Mouse (Mus musculus) MEL (cell line): Measurements from ENCODE around the gene Foxe3. TPM values are rescaled to one million over a fixed set of nuclear protein-coding genes. Genes with fewer than 3 reads are reported as not detected.
A peak's percentile ranks its signal among the peaks of the same experiment; 100 is the strongest.

ENCODE experiments used
- DNase-seq: peaks from one replicate; pipeline ENCODE4 v3.0.0; 2011; ENCODE audit warnings: low read depth, low spot score
- H3K27ac ChIP-seq: 2 replicates; pipeline ENCODE4 v1.5.1; 2012; ENCODE audit warnings: low read depth, mild to moderate bottlenecking, control low read depth, low read length, moderate library complexity; ENCODE audit not compliant: control insufficient read depth
- H3K27me3 ChIP-seq, 2 experiments: fragments of 150-350 bp in 1 of 2; sonication (generic) in 1 of 2; 2 replicates each; pipeline ENCODE4 v1.6.1; 2012; ENCODE audit warnings: low read length in 2 of 2, mild to moderate bottlenecking in 2 of 2, improper control_type of control experiment in 1 of 2, moderate library complexity in 1 of 2; ENCODE audit not compliant: insufficient read depth in 2 of 2, control insufficient read depth in 1 of 2
- H3K36me3 ChIP-seq, 2 experiments: 2 replicates each; pipeline ENCODE4 v1.6.1; 2012 to 2014; ENCODE audit warnings: low read length in 2 of 2, improper control_type of control experiment in 1 of 2, inconsistent platforms in 1 of 2, mild to moderate bottlenecking in 1 of 2; ENCODE audit not compliant: insufficient read depth in 2 of 2, control insufficient read depth in 1 of 2
- H3K4me1 ChIP-seq, 2 experiments: fragments of 150-350 bp in 1 of 2; sonication (generic) in 1 of 2; 2 replicates each; pipeline ENCODE4 v1.6.1; 2012; ENCODE audit warnings: low read length in 2 of 2, improper control_type of control experiment in 1 of 2, mild to moderate bottlenecking in 1 of 2; ENCODE audit not compliant: insufficient read depth in 2 of 2, control insufficient read depth in 1 of 2
- H3K4me3 ChIP-seq, 2 experiments: fragments of 150-350 bp in 1 of 2; sonication (generic) in 1 of 2; 2 replicates each; pipeline ENCODE4 v1.5.1; 2012; ENCODE audit warnings: low read depth in 2 of 2, low read length in 2 of 2, mild to moderate bottlenecking in 2 of 2, moderate library complexity in 2 of 2, control low read depth in 1 of 2, improper control_type of control experiment in 1 of 2; ENCODE audit not compliant: control insufficient read depth in 1 of 2, insufficient read depth in 1 of 2
- H3K79me2 ChIP-seq: 2 replicates; pipeline ENCODE4 v1.6.1; 2012; ENCODE audit warnings: mild to moderate bottlenecking, low read length, moderate library complexity; ENCODE audit not compliant: control insufficient read depth, poor library complexity, insufficient read depth
- H3K9ac ChIP-seq: 2 replicates; pipeline ENCODE4 v1.6.1; 2012; ENCODE audit warnings: low read depth, mild to moderate bottlenecking, control low read depth, low read length, moderate library complexity; ENCODE audit not compliant: control insufficient read depth, poor library complexity, severe bottlenecking
- H3K9me3 ChIP-seq: fragments of 150-350 bp; sonication (generic); replicated peaks from 2 replicates; pipeline ENCODE4 v1.6.1; 2012; ENCODE audit warnings: mild to moderate bottlenecking, low read length, improper control_type of control experiment, moderate library complexity; ENCODE audit not compliant: insufficient read depth
- BHLHE40 ChIP-seq: IDR thresholded peaks from 2 replicates; pipeline ENCODE4 v1.6.1; 2012; ENCODE audit warnings: low read depth, mild to moderate bottlenecking, inconsistent platforms, low read length, improper control_type of control experiment, borderline replicate concordance
- CTCF ChIP-seq, 3 experiments: IDR thresholded peaks in 2 of 3; conservative IDR thresholded peaks in 1 of 3; 2 replicates each; pipeline ENCODE4 v1.5.1; 2011 to 2012; ENCODE audit warnings: low read length in 3 of 3, low read depth in 2 of 3, mild to moderate bottlenecking in 2 of 3, improper control_type of control experiment in 1 of 3, inconsistent platforms in 1 of 3, mixed read lengths in 1 of 3, moderate library complexity in 1 of 3; ENCODE audit not compliant: control insufficient read depth in 1 of 3, insufficient read depth in 1 of 3, poor library complexity in 1 of 3, severe bottlenecking in 1 of 3
- E2F4 ChIP-seq: IDR thresholded peaks from 2 replicates; pipeline ENCODE4 v1.6.1; 2011; ENCODE audit warnings: low read depth, low read length, improper control_type of control experiment, borderline replicate concordance
- ELF1 ChIP-seq: IDR thresholded peaks from 2 replicates; pipeline ENCODE4 v1.6.1; 2014; ENCODE audit warnings: low read depth, mild to moderate bottlenecking, inconsistent platforms, low read length, improper control_type of control experiment, moderate library complexity
- EP300 ChIP-seq, 2 experiments: IDR thresholded peaks; 2 replicates each; pipeline ENCODE4 v1.6.1; 2011; ENCODE audit warnings: improper control_type of control experiment in 2 of 2, low read length in 2 of 2, low read depth in 1 of 2, mild to moderate bottlenecking in 1 of 2
- ETS1 ChIP-seq: IDR thresholded peaks from 2 replicates; pipeline ENCODE4 v1.6.1; 2012; ENCODE audit warnings: low read depth, mild to moderate bottlenecking, inconsistent platforms, low read length, improper control_type of control experiment, moderate library complexity
- GABPA ChIP-seq: IDR thresholded peaks from 2 replicates; pipeline ENCODE4 v1.6.1; 2012; ENCODE audit warnings: low read depth, mild to moderate bottlenecking, inconsistent platforms, low read length, improper control_type of control experiment, moderate library complexity
- GATA1 ChIP-seq: IDR thresholded peaks from 2 replicates; pipeline ENCODE4 v1.6.1; 2011; ENCODE audit warnings: low read depth, low read length, improper control_type of control experiment
- JUND ChIP-seq: IDR thresholded peaks from 2 replicates; pipeline ENCODE4 v1.6.1; 2011; ENCODE audit warnings: low read depth, mild to moderate bottlenecking, improper control_type of control experiment, low read length
- MAFK ChIP-seq: IDR thresholded peaks from 2 replicates; pipeline ENCODE4 v1.6.1; 2011; ENCODE audit warnings: low read depth, mild to moderate bottlenecking, low read length, improper control_type of control experiment, borderline replicate concordance
- MAX ChIP-seq: IDR thresholded peaks from 2 replicates; pipeline ENCODE4 v1.6.1; 2011; ENCODE audit warnings: low read length, improper control_type of control experiment
- MAZ ChIP-seq: IDR thresholded peaks from 2 replicates; pipeline ENCODE4 v1.6.1; 2012; ENCODE audit warnings: low read depth, mild to moderate bottlenecking, inconsistent platforms, low read length, improper control_type of control experiment
- MEF2A ChIP-seq: IDR thresholded peaks from 2 replicates; pipeline ENCODE4 v1.6.1; 2014; ENCODE audit warnings: low read depth, mild to moderate bottlenecking, inconsistent platforms, low read length, improper control_type of control experiment; ENCODE audit not compliant: poor library complexity, insufficient replicate concordance, severe bottlenecking; ENCODE audit errors: extremely low read depth
- MXI1 ChIP-seq: IDR thresholded peaks from 2 replicates; pipeline ENCODE4 v1.6.1; 2011; ENCODE audit warnings: mild to moderate bottlenecking, low read depth, low read length, improper control_type of control experiment
- NELFE ChIP-seq: IDR thresholded peaks from 2 replicates; pipeline ENCODE4 v1.6.1; 2011; ENCODE audit warnings: low read depth, low read length, improper control_type of control experiment
- NRF1 ChIP-seq: IDR thresholded peaks from 2 replicates; pipeline ENCODE4 v1.6.1; 2014; ENCODE audit warnings: low read depth, mild to moderate bottlenecking, inconsistent platforms, low read length, improper control_type of control experiment, moderate library complexity; ENCODE audit not compliant: poor library complexity, insufficient read depth, severe bottlenecking
- POLR2AphosphoS2 ChIP-seq: IDR thresholded peaks from 2 replicates; pipeline ENCODE4 v1.6.1; 2011; ENCODE audit warnings: low read length, improper control_type of control experiment
- RAD21 ChIP-seq: IDR thresholded peaks from 2 replicates; pipeline ENCODE4 v1.6.1; 2011; ENCODE audit warnings: mild to moderate bottlenecking, low read depth, low read length, improper control_type of control experiment
- SMC3 ChIP-seq: IDR thresholded peaks from 2 replicates; pipeline ENCODE4 v1.6.1; 2011; ENCODE audit warnings: low read depth, low read length, improper control_type of control experiment
- TCF12 ChIP-seq: IDR thresholded peaks from 2 replicates; pipeline ENCODE4 v1.6.1; 2014; ENCODE audit warnings: low read depth, mild to moderate bottlenecking, inconsistent platforms, low read length, improper control_type of control experiment, moderate library complexity
- UBTF ChIP-seq: IDR thresholded peaks from 2 replicates; pipeline ENCODE4 v1.6.1; 2012; ENCODE audit warnings: low read depth, mild to moderate bottlenecking, inconsistent platforms, low read length, improper control_type of control experiment, moderate library complexity, borderline replicate concordance; ENCODE audit not compliant: insufficient read depth
- USF2 ChIP-seq, 2 experiments: IDR thresholded peaks; 2 replicates each; pipeline ENCODE4 v1.6.1; 2011 to 2012; ENCODE audit warnings: improper control_type of control experiment in 2 of 2, low read length in 2 of 2, borderline replicate concordance in 1 of 2, inconsistent platforms in 1 of 2, low read depth in 1 of 2, mild to moderate bottlenecking in 1 of 2; ENCODE audit not compliant: insufficient read depth in 1 of 2
- ZC3H11A ChIP-seq: IDR thresholded peaks from 2 replicates; pipeline ENCODE4 v1.6.1; 2012; ENCODE audit warnings: low read depth, mild to moderate bottlenecking, inconsistent platforms, low read length, improper control_type of control experiment
- ZMIZ1 ChIP-seq: IDR thresholded peaks from 2 replicates; pipeline ENCODE4 v1.6.1; 2012; ENCODE audit warnings: low read depth, mild to moderate bottlenecking, inconsistent platforms, low read length, improper control_type of control experiment, moderate library complexity
- ZNF384 ChIP-seq: IDR thresholded peaks from 2 replicates; pipeline ENCODE4 v1.6.1; 2012; ENCODE audit warnings: low read depth, mild to moderate bottlenecking, inconsistent platforms, low read length, improper control_type of control experiment
- polyA plus RNA-seq, 2 experiments: library from polyadenylated mRNA; stranded (reverse) in 1 of 2; unstranded in 1 of 2; fragments of >175 nt in 1 of 2; fragments of >200 nt in 1 of 2; gene quantifications; 2 replicates each; pipeline versions ENCODE4 v1.2.1 to v1.2.4; 2012; ENCODE audit warnings: low replicate concordance in 2 of 2, low read depth in 1 of 2; ENCODE audit not compliant: insufficient read length in 2 of 2, insufficient read depth in 1 of 2, missing spikeins in 1 of 2
- total RNA-seq: library from RNA; depleted of rRNA; stranded (reverse); fragments of 300-350 nt; gene quantifications from 2 replicates; pipeline ENCODE4 v1.2.3, GENCODE M21; 2012

Foxe3 gene
- total and polyA plus RNA-seq, 3 experiments = not detected

- H3K9me3 ChIP-seq = no peaks in the 10 kb centered on the region
- no peaks in the 10 kb centered on the region for H3K36me3 ChIP-seq
- H3K4me3 ChIP-seq = no peak overlapping the region
- DNase-seq = no peak
- no peak overlapping the region for H3K27ac ChIP-seq
- no peak for TF ChIP-seq MAFK
- TF ChIP-seq ELF1 = no peak
- no peaks in the 10 kb centered on the region for H3K79me2 ChIP-seq
- H3K27me3 ChIP-seq = no peaks in the 10 kb centered on the region; a peak in 1 of 4 replicates
- H3K4me1 ChIP-seq = 0 out of 4 replicates have a peak, but pooled peaks cover 0 to 2% of the 10 kb centered on the region in 2 experiments
- no peak overlapping the region for H3K9ac ChIP-seq
These were observed 27.4 kb upstream of the Foxe3 start for GRCm38 (mm10) chr4:114953172-114953571.

- Histone ChIP-seq H3K27ac (no peak overlapping the region), H3K79me2 (no peaks in the 10 kb centered on the region), H3K36me3 (no peaks in the 10 kb centered on the region), H3K9ac (no peak overlapping the region), H3K9me3 (no peaks in the 10 kb centered on the region), H3K4me3 (no peak overlapping the region), H3K4me1 (0 out of 4 replicates have a peak, but pooled peaks cover 0 to 2% of the 10 kb centered on the region in 2 experiments), H3K27me3 (no peaks in the 10 kb centered on the region; a peak in 1 of 4 replicates)
- TF ChIP-seq GABPA = no peak
- TF ChIP-seq USF2 (IDR thresholded peaks at IDR 0.05; ENCODE audit: borderline replicate concordance in 1 of 2, insufficient read depth in 1 of 2, low read depth in 1 of 2, low read length in 2 of 2) = no peak
- no peak for TF ChIP-seq EP300 (IDR thresholded peaks at IDR 0.05; ENCODE audit: low read depth in 1 of 2, low read length in 2 of 2)
- TF ChIP-seq BHLHE40 = no peak
- TF ChIP-seq MEF2A = no peak
- TF ChIP-seq E2F4 = no peak
- DNase-seq = no peak
These were observed 22.2 kb upstream of the Foxe3 start for GRCm38 (mm10) chr4:114947852-114948481.

GRCm38 (mm10) chr4:114947395-114947794 is 21.6 kb upstream of the Foxe3 start:
- H3K27me3 ChIP-seq = no peaks in the 10 kb centered on the region; a peak in 1 of 4 replicates
- peak; percentile 82 for DNase-seq
- H3K9ac ChIP-seq = no peak overlapping the region
- 0 out of 4 replicates have a peak, but pooled peaks cover 0 to 2% of the 10 kb centered on the region in 2 experiments for H3K4me1 ChIP-seq
- no peak overlapping the region for H3K27ac ChIP-seq
- no peaks in the 10 kb centered on the region for H3K79me2 ChIP-seq
- no peaks in the 10 kb centered on the region for H3K36me3 ChIP-seq
- H3K9me3 ChIP-seq = no peaks in the 10 kb centered on the region
- no peak overlapping the region for H3K4me3 ChIP-seq
- TF ChIP-seq JUND (no peak), ETS1 (no peak), MAX (no peak), SMC3 (peak; percentile 85), MXI1 (no peak), POLR2AphosphoS2 (no peak), ZNF384 (no peak), MAZ (no peak), ZMIZ1 (no peak), GABPA (no peak), NELFE (no peak), NRF1 (no peak), CTCF (IDR thresholded peaks at IDR 0.05 in 2 of 3, conservative IDR thresholded peaks at IDR 0.05 in 1 of 3; ENCODE audit: control insufficient read depth in 1 of 3, insufficient read depth in 1 of 3, low read depth in 2 of 3, low read length in 3 of 3, poor library complexity in 1 of 3, severe bottlenecking in 1 of 3) (peak; percentile 78 to 96 (median 94)), GATA1 (no peak), TCF12 (no peak), RAD21 (peak; percentile 95), UBTF (no peak), ZC3H11A (peak; percentile 81)
